Mouse (Mus musculus) bone marrow, adult 2 months (tissue): Measurements from ENCODE around the gene Lrrc4c.

ENCODE experiments used
- CTCF ChIP-seq: fragments of 200-500 bp; IDR thresholded peaks from 2 replicates; pipeline ENCODE4 v1.5.1; 2011; ENCODE audit warnings: low read length, control low read depth; ENCODE audit not compliant: control insufficient read depth, insufficient read depth
- POLR2A ChIP-seq: fragments of 200-500 bp; IDR thresholded peaks from 2 replicates; pipeline ENCODE4 v1.6.1; 2011; ENCODE audit warnings: low read depth, mild to moderate bottlenecking, control low read depth, low read length, borderline replicate concordance; ENCODE audit not compliant: control insufficient read depth

- no peak for TF ChIP-seq CTCF
- TF ChIP-seq POLR2A: no peak
These were observed 1286.2 kb downstream of the Lrrc4c start for GRCm38 (mm10) chr2:97604182-97604581.
